Mouse (Mus musculus) megakaryocyte-erythroid progenitor cell, adult 5-6 weeks (primary cell): ENCODE measurements around the gene A430089I19Rik. TPM values are rescaled to one million over a fixed set of nuclear protein-coding genes. Genes with fewer than 3 reads are reported as not detected.
"Not testable (repeated sequence)": the region's sequence is repeated elsewhere in the genome, so short reads cannot be mapped to it uniquely, and the experiment has no call there.

Source experiments
- ATAC-seq: replicated peaks from 2 replicates; pipeline ENCODE4 v1.8.0; 2016; ENCODE audit warnings: mild to moderate bottlenecking, inconsistent platforms; ENCODE audit not compliant: severe bottlenecking, poor library complexity, low FRiP score, low TSS enrichment
- total RNA-seq, 2 experiments: library from RNA; stranded (forward) in 1 of 2; stranded (reverse) in 1 of 2; fragments of 200-1000, 215-1000 nt in 1 of 2; fragments of >200 nt in 1 of 2; fragmentation: Nextera tagmentation in 1 of 2; gene quantifications; 2 replicates each; pipeline ENCODE4 v1.2.3; 2014 to 2017

A430089I19Rik gene
- not detected in 2 replicates for total RNA-seq (2014; fragmentation: Nextera tagmentation)
- total RNA-seq (2017), result not detected in 2 replicates

DNA sequence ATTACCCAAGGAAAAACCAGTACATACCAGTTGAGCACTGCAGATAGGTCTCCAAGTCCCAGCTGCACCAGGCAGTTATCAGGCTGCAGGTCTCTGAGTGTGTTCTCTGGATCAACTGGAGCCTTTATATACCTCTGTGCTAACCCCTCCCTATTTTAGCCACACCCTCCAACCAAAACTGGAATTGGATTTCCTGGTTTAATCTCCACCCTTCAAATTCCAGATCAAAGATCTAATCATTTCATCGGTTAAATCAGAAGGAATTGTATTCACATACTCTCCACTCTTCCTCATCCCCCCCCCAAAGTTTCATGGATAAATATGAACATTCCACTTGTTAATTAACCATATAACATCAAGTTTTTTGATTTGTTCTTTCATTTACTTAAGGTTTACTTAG lies at the start of gene A430089I19Rik:
Gene A430089I19Rik (minus strand): TSS at position 101 of the 400 bp plus-strand sequence.
- not testable (repeated sequence) for ATAC-seq

DNA sequence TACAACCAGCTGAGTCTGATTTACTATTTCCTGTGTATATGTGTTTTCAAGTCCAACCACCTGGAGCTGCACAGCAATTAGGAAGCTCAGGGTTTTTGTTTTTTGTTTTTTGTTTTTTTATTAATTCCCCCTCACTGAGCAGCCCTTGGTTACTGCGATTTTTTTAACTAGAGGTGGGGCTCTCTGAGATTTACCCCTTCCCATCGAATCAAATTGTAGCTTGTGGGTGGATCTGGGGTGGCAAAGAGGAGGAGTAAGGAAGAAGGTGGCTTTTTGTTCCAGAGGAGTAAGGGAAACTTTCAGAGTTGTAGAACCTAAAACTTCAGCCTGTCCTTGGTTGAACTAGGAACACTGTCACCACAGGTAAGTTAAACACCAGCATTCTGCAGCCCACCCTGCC lies 32.9 kb upstream of the A430089I19Rik start, which contains the start of gene AA792892:
Gene AA792892 (plus strand): TSS at position 301 of the 400 bp plus-strand sequence.
- not testable (repeated sequence) for ATAC-seq

- not testable (repeated sequence) for ATAC-seq
Measured at GRCm38 (mm10) chr5:94314135-94314534, 7.5 kb upstream of the A430089I19Rik start, which contains the start of gene Gm6502. Gm6502 (plus strand) TSS chr5:94314435.

Other genes with a start within 250 kb of the A430089I19Rik start
- gene BC061212, start 236.3 kb downstream of the A430089I19Rik start, total RNA-seq (2014; fragmentation: Nextera tagmentation), result not detected in 2 replicates
- gene BC061212, start 236.3 kb downstream of the A430089I19Rik start, total RNA-seq (2017), result not detected in 2 replicates
- gene Gm6351, start 230.4 kb downstream of the A430089I19Rik start, total RNA-seq (2014; fragmentation: Nextera tagmentation), result not detected in 2 replicates
- not detected in 2 replicates for gene Gm6351, start 230.4 kb downstream of the A430089I19Rik start, total RNA-seq (2017)
- not detected in 2 replicates for gene Gm3106, start 88.8 kb downstream of the A430089I19Rik start, total RNA-seq (2014; fragmentation: Nextera tagmentation)
- not detected in 2 replicates for gene Gm3106, start 88.8 kb downstream of the A430089I19Rik start, total RNA-seq (2017)
- not detected in 2 replicates for gene Gm6502, start 7.6 kb upstream of the A430089I19Rik start, total RNA-seq (2014; fragmentation: Nextera tagmentation)
- not detected in 2 replicates for gene Gm6502, start 7.6 kb upstream of the A430089I19Rik start, total RNA-seq (2017)
- not detected in 2 replicates for gene AA792892, start 33.0 kb upstream of the A430089I19Rik start, total RNA-seq (2014; fragmentation: Nextera tagmentation)
- gene AA792892, start 33.0 kb upstream of the A430089I19Rik start, total RNA-seq (2017), result not detected in 2 replicates
- not detected in 2 replicates for gene Gm7682, start 139.0 kb upstream of the A430089I19Rik start, total RNA-seq (2014; fragmentation: Nextera tagmentation)
- not detected in 2 replicates for gene Gm7682, start 139.0 kb upstream of the A430089I19Rik start, total RNA-seq (2017)
- gene Gm3139, start 219.5 kb upstream of the A430089I19Rik start, total RNA-seq (2014; fragmentation: Nextera tagmentation), result not detected in 2 replicates
- gene Gm3139, start 219.5 kb upstream of the A430089I19Rik start, total RNA-seq (2017), result not detected in 2 replicates